Mouse (Mus musculus) lung, adult 18-20 months (tissue): ENCODE data around the gene Kcnd3.
A peak's percentile ranks its signal among the peaks of the same experiment; 100 is the strongest.

Source experiments
- DNase-seq, 2 experiments: peaks; one replicate each; pipeline ENCODE4 v3.0.0; 2022; ENCODE audit warnings: mixed read lengths in 2 of 2

Kcnd3 gene

DNA sequence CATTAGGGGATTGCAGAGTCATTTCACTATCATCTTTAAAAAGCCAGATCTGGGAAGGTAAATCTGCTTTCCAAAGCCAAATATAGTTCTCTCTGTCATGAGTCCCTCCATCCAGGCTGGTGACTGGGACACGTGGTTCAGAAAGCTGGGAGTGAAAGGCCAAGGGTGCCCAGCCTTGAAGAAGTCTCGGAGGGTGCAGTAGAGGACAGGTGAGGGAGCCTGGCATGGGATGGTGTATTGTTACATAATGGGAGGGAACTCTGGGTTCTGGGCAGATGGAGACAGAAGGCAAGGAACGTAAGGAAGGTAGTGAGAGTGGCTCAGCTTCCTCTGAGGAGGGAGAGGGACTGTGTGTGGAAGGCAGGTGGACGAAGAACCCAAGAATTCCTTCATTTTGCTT lies 5.5 kb downstream of the Kcnd3 start:
- no peak for DNase-seq

DNA sequence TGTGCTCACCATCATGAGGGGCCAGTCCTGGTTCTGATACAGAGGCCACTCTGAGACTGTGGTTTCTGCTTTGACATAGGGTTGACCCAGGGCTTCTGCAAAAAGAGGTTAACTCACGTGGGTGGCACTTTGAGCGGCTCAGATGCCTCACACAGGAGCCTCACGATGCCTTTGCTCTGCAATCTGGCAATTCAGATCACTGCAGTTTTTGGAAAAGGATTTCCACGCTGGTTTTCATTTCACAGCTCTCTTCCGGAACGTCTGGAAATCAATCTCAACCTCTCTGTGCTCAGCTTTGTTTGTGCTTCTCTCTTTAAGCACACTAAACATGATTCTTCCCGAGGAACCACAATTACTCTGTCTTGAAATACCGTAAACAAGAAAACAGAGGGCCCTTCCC lies 14.4 kb downstream of the Kcnd3 start:
- no peak for DNase-seq

DNA sequence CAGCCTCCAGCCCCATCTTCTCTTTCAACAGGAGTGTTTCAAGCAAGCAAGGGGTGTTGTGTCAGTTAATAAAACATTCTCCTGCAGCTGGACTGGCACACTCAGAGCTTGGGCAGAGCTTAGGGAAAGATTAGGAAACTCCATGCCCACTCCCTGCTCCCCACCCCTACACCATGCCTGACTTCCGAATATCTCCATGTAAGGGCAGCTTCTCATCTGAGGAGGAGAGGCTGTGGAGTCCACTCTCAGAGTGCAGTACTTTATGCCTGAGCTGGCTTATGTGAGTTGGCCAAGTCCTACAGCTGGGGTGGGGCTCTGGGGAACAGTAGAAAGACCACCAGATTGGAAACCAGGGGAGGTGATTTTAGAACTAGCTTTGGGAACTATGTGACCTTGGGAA lies 20.4 kb downstream of the Kcnd3 start:
- DNase-seq: no peak

DNA sequence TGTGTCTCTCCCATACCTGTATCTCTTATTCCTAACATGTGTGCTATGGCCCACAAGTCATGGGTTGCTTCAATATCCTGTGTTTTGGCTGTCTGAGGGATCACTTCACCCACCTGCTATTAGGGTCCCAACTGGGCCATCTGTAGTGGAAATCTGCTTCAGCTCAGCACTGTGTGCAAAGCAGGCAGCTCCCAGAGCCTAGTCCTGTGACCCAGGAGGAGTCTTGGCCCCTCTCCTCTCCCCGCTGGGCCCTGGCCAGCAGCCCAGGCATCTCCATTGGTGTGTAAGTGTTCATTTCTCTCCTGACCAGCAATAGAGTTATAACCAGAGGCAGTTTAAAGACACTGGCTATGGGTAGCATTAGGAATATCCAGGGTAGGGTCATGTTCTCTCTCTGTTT lies 24.3 kb downstream of the Kcnd3 start:
- DNase-seq: no peak

DNA sequence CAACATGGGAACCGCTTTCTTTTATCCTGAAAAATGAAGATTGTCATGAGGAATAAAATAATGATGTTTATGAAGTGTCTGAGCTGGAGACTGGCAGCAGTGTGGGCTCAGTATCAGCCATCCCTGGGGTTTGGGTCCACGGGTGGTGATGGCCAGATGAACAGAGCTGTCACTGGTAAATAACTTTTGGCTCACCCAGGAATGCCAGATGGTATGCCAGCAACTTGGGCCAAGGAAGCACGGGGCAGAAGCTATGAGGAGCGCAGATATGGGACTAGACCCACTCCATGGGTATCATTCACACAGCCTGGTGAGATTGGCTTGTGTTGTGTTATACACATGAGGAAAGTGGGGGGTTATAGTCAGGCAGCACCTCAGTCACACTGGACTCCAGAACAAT lies 26.7 kb downstream of the Kcnd3 start:
- no peak for DNase-seq

DNA sequence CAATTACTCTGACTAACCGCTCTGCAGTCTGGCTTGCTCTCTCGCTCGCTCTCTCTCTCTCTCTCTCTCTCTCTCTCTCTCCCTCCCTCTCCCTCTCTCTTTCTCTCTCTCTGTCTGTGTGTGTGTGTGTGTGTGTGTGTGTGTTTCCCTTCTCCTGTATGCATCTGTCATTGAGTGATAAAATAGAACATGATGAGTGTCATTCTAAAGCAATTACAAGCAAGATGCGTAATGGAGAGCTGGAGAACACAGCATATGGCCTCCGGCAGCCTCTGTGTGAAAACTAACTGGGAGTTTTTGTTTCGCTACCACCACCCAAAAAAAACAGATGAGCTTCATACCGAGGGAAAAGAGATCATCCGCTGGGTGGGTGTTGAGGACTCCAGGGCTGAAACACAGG lies 29.3 kb downstream of the Kcnd3 start:
- DNase-seq: no peak

DNA sequence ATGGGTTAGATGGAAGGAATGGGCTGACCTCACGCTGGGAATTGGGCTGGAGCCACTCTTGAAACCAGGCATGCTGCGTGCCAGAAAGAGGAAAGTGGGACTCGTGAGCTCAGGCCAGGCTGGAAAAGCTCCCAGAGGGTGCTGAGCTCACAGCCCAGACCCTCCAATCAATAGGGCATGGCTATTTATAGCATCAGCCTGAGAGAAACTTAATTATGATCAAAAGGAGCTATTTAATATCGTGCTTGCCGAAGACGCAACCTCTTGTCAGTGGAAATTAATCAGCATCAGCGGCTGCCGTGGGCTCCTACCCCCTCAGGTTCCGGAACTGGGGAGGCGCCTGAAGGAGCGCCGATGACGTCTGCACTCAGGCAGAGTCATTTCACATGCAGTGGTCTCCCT lies 31.5 kb downstream of the Kcnd3 start:
- DNase-seq: no peak

DNA sequence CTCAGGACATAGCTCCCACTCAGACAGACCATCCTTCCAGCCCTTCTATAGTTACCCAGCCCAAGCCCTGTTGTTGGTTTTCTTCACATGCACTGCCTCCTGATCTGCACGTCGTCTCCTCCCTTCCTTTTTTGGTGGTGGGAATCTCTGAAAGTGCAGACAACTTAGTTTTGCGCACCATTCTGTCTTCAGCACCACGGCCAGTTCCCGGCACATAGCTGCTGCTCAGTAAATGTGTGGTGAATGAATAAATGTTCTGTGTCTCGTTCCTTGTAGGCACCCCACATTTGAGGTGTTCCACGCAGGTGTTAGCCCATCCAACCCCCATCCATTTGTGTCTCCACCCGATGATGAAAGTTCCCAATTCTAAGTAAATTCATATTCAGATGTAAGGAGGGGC lies 35.0 kb downstream of the Kcnd3 start:
- DNase-seq: no peak

DNA sequence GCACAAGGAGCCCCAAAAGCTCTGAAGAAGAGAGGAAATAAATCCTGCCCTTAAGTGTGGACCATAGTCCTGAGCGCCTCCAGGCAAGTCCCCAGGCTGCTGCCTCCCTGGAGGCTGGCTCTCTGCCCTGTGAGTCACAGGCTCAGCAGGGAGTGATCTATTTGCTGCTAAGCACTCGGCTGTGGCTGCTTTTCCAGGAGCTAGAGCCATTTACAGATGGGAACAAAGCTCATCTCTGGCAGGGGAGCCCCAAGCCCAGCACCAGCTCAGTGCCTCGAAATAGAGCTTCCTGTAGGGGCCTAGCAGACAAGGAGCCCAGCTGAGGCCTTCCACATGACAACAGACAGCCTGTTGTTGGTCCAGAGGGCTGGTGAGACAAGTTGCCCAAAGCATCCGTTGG lies 37.5 kb downstream of the Kcnd3 start:
- peak; percentile 2 to 6 for DNase-seq

DNA sequence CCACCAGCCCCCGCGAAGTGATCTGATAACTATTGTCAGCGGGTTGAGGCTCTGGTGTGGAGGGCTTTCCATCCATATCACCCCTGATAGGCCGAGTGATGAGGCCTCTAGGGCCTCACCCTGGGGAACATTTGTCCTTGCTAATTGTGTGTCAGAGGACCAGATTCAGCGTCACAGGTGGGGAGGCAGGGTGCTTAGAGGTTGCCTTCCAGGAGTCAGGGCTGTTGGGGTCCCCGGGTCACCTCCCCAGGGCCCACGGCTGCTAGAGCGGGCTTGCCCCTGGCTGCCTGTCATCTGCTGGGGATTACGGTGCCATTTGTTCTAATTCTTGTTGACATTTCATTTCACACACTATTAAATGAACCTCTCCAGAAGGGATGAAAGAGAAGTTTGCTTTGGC lies 42.8 kb downstream of the Kcnd3 start:
- no peak for DNase-seq

DNA sequence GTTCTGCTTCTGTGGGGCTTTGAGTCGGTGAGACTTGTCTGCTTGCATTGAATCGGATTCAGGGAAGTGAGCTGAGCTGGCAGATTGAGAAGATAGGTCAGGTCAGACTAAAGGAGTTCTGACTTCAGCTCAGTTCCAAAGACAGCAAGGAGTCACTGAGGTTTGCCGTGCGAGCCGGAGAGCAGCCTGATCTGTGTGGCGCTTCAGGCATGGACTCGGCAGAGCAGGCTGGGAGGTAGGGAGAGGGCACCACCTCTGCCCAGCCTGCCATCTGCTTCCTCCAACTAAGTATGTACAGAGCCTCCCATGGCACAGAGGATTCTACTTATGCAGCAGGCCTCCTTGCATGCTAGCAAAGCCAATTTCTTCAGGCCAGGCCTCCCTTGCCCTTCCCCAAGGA lies 44.1 kb downstream of the Kcnd3 start:
- no peak for DNase-seq

DNA sequence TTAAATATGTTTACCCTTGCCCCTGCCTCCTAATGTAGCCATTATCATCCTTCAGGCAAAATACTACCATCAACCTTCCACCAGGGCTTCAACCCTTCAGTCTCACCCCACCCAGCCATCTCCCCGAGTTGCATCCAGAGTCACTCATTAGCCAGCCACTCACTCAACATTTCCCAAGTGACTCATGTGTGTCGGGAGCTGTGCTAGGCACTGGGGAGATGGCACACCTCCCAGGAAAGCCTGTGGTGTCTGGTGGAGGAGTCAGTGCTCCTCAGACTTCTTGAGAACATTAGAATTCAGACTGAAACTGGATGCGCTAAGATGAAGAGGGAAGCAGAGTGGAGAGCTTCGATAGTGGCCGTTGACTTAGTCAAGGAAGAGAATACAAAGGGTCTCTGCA lies 44.8 kb downstream of the Kcnd3 start:
- DNase-seq: no peak

DNA sequence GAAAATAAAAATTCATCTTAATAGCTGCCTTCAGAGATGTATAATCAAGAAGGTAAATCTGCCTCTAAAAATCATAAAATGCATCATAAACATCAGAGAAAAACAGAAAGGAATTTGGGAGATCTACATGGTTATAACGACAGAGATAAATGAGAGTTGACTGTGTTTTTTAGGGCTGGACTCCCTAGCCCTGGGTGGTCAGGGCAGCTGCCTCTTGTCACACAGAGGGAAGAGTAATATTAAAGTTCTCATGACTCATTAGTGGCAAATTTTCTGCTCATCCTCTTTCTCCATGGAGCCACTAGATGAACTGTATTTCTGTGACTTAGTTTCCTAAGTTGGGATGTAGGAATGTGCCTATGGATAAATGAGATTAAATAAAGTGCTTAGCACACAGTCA lies 48.9 kb downstream of the Kcnd3 start:
- no peak for DNase-seq

DNA sequence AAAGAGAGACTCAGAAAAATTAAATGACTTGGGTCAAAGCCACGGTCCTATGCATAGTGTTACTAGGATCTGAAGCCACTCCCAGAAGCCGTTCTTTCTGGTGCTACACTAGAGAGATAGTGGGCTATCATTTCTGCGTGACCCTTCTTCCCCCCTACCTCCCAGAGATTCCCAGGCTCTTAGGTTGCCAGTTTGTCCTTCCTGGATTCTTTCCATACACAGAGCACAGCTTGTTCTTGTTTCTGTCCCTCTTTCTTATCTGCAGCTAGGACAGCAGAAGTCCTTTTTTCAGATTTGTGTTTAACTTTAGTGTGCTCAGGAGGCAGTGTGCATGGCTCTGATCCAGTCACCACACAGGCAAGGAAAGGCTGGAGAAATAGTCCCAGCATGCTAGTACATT lies 52.1 kb downstream of the Kcnd3 start:
- DNase-seq: no peak

DNA sequence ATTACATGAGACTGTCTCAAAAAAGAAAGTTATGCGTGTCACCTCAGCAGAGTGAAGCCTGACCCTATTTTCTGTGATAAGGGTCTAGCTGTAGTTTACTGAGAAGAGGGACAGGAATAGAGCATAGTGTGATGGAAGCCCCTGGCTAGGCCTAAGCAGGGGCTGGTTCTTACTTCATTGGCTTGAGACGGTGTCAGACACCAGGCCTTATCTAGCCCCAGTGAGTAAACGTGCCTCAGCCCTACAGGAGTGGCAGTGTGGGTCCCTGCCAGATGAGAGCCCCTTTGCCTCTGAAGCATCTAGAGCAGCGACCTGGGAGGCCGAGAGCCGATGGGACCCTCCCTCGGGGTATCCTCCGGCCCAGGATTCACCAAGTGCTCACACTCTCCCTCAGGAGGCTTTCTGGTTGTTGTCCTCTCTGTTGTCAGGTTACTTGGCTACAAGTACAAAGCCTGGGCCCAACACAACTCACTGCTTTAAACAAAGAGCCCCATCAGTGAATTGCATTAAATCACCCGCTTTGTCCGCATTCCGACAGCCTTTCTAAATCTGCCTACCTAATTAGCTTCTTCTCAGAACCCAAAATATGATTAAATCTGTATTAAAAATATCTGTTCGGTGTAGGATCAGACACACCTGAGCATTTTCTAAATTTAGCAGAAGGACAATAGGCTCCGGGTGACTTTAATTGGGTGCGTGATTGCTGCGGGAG lies 53.2 kb downstream of the Kcnd3 start:
- no peak for DNase-seq

DNA sequence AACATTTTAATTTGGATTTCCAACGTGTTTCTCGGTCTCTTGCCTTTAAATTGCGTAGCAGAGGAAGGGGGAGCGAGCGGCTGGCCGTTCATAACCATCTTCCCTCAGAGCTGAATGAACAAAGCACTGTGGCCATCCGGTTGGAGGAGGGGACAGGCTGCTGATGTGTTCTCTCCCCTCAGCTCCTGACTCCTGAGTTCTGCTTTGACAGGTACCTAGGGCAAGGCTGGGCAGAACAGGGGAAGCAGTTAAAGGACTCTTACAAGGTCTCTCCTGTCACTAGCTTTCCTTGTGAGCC lies 53.7 kb downstream of the Kcnd3 start:
- no peak for DNase-seq

DNA sequence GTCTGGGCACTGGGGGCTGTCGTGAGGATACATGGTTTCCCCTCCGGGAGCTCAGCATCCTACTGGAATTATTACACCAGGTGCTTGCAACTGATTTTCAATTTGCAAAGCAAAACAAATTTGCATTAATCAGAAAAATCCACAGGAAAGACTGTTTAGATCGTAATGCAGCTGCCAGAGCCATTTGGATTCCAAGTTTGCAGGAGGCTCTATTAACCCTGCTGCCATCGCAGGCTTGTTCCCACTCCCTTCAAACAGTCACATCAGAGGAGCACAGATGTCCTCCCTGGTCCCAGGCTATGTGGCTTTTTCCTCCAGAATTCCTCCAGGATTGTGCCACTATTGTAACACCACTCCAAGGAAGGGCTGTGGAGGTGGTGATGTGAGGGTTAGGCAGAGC lies 54.5 kb downstream of the Kcnd3 start:
- no peak for DNase-seq

DNA sequence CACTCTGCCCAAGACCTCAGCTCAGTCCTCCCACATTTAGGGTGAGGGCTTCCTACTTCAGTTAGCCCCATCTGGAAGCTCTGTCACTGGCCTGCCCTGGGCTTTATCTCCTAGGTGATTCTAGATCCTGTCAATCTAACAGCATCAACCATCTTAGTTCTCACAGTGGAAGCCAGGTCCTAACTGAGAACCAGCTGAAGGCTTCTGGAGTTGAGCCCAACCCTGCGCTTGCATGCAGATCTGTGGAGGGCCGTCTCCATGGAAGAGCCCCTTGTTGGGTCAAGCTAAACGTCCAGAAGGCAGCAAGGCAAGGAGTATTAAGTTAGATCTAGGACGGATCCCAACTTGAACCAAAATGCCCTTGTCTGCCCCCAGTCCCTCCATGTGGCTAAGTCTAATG lies 57.2 kb downstream of the Kcnd3 start:
- DNase-seq: no peak

DNA sequence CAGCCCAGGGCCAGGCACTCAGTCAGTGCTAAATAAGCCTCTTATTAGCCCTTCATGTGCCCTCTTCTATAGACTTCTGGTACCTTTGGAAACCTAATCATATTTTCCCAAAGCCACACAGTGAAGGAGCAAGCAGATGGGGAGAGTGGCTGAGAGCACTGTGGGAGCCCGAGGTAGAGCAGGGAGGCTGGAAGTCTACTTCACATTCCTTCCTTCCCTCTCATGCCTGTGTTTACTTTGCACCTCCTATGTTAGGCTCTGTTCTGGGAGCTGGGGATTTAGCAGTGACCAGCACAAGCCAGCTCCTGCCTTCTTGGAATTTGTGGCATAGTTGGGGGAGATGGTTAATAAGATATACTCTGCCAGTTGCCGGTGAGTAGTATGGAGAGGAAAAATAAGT lies 59.7 kb downstream of the Kcnd3 start:
- DNase-seq: no peak

DNA sequence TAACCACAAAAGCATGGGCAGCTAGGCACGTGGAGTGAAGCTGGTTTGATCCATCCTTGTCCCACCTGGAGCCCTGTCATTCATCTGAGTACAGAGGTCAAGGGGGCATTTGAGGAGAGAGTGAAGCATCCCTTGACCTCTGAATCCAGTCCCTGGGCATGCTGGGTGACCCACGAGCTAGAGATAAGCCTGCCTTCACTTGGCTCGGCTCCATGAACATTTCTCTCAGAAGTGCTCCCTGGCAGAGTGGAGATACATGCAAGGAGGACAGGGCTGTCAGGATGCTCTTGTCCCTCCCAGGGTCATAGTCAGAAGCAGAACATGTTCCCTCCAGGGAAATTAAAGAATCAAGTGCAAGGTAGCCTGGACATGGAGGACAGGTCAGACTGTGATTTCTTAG lies 62.1 kb downstream of the Kcnd3 start:
- DNase-seq: no peak

DNA sequence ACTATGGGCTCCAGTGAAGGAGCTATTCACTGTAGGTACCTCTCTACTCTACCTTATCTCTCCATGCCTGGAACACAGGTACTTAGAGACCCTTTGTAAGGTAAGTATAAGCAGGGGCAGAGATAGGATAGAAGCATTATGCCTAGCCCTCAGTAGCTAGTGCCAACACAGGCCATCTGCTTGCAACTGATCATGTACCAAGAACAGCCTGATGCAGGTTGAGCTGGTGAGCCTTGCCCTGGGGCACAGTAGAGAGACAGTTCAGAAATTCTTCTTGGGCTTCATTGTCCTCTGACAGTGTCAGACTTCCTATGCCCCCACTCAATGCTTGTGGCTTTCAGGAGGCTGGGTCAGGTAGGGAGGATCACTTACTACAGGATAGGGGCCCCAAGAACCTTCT lies 62.9 kb downstream of the Kcnd3 start:
- DNase-seq: no peak

DNA sequence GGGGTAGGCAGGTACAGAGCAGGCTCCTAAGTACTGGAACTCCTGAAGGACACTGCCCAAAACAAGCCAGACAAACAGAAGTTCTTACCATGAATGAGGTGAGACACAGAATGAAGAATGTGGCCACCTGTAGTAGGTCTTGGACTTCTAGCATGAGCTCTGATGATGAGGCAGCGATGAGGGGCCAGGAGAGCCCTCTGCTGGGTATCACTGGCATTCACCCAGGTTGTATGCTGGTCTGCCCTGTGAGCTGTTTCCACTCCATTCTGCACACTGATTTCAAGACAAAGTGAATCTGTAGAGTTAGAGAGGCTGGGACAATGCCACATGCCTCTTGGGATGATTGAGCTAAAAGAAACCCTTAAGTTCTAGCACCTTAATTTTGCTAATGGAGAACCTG lies 63.5 kb downstream of the Kcnd3 start:
- no peak for DNase-seq

DNA sequence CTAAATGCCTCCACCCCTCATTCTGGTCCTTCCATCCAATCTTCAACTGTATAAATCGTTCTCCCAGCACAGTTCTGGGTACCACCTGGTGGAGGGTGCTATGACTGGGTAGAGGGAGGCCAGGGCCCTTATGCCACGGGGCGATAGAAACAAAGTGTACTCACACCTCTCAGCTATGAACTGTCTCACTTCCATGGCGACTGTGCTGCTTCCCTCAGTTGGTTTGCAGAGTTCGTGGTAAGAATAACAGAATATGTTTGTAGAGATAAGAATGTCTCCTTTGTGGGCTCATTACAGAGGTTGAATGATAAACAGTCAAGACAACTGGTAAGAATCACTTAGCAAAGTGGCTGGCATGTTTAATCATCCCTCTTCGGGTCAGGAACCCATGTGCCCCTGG lies 68.3 kb downstream of the Kcnd3 start:
- no peak for DNase-seq

DNA sequence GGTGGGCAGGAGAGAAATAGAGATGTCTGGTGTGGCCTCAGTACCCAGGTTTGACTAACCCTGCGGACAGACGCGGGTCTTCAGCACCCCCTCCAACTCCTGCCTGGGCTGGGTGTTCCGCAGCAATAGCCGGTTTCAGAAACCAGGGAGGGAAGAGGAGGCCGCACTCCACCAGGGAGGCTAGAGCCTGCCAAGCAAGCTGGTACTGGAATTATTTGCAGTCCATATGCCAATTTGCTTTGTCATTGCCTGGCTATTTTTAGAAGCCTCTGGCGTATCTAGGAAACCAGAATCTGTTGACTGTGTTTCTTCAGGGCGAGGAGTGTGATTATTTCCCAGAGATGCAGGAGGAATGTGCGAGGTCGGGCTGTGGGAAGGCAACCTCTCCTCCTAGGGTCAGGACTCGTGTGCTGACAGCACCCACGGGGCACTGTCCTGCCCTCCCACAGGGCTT lies 69.1 kb downstream of the Kcnd3 start:
- DNase-seq: peak; percentile 60 to 74

DNA sequence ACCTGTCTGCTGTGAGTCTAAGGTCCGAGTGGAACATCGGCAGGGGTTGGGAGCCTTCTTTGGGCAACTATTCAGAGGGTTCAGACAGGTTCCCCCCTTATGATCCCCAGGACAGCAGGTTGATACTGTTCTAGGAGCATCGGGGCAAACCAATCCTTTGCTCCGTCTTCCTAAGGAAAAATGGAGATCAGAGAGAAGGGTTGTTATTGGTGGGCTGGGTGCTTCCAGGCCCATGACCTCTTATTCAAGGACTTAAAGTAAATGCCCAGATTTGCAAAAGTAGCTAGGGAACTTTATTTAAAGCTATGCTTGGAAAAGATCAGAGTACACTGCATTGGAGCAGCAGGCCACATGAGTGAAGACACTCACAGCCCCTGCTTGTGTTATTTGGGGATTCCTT lies 69.5 kb downstream of the Kcnd3 start:
- no peak for DNase-seq

DNA sequence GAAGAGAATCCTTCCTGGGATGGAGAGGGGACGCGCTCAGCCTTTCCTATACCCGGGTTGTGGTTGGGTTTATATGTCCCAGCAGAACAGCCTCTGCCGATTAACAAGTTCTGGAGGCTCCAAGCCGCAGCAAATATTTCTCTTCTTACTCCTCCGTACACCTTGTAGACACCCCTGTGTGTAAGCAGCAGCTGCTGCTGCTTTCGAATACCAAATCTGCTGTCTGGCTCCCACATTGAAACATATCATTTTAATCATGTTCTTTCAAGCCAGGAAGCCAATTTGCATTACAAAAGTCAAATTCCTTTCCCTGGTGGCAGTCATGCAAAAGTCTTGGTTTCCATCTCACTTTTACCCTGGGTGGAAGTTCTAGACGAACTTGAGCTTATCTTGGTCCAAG lies 76.7 kb downstream of the Kcnd3 start:
- no peak for DNase-seq
